Mouse (Mus musculus) lung, embryonic 16.5 days (tissue): ENCODE results near the gene Tuba3a. TPM values are rescaled to one million over a fixed set of nuclear protein-coding genes. Genes with fewer than 3 reads are reported as not detected.
A peak's percentile ranks its signal among the peaks of the same experiment; 100 is the strongest.

Experiments
- ATAC-seq: fragments of 200-750 bp; cut with Nextera tagmentation; 2 replicates; pipeline ENCODE4 v1.8.0; 2017; ENCODE audit warnings: low read depth, mild to moderate bottlenecking, moderate library complexity
- H3K27ac ChIP-seq: fragments of 300-500 bp; sonication (generic); 2 replicates; pipeline ENCODE4 v1.5.1; 2014; ENCODE audit warnings: mild to moderate bottlenecking, control low read depth, low read length
- H3K27me3 ChIP-seq: fragments of 300-500 bp; sonication (generic); 2 replicates; pipeline ENCODE4 v1.6.1; 2014; ENCODE audit warnings: low read depth, low read length, mixed read lengths; ENCODE audit not compliant: control insufficient read depth, insufficient read depth
- H3K36me3 ChIP-seq: fragments of 300-500 bp; sonication (generic); 2 replicates; pipeline ENCODE4 v1.6.1; 2014; ENCODE audit warnings: low read length; ENCODE audit not compliant: control insufficient read depth, insufficient read depth
- H3K4me1 ChIP-seq: fragments of 300-500 bp; sonication (generic); replicated peaks from 2 replicates; pipeline ENCODE4 v1.6.1; 2014; ENCODE audit warnings: low read length, mixed read lengths; ENCODE audit not compliant: control insufficient read depth, insufficient read depth
- H3K4me2 ChIP-seq: fragments of 300-500 bp; sonication (generic); 2 replicates; pipeline ENCODE4 v1.6.1; 2014; ENCODE audit warnings: low read depth, low read length, control low read depth
- H3K4me3 ChIP-seq: fragments of 300-500 bp; sonication (generic); 2 replicates; pipeline ENCODE4 v1.5.1; 2014; ENCODE audit warnings: mild to moderate bottlenecking, low read length, control low read depth
- H3K9ac ChIP-seq: fragments of 300-500 bp; sonication (generic); 2 replicates; pipeline ENCODE4 v1.6.1; 2014; ENCODE audit warnings: low read length, control low read depth
- H3K9me3 ChIP-seq: fragments of 300-500 bp; sonication (generic); 2 replicates; pipeline ENCODE4 v1.6.1; 2016; ENCODE audit warnings: low read length; ENCODE audit not compliant: control insufficient read depth
- WGBS: fragments of 180-500 bp; shearing (Covaris S2); extraction: QIAGEN DNeasy Blood & Tissue Kit; methylation state at CpG from one replicate; pipeline ENCODE4 v1.1.7; 2014; 5-methylcytosine and 5-hydroxymethylcytosine counted together
- polyA plus RNA-seq: library from polyadenylated mRNA; unstranded; fragments of >200 nt; fragmentation: Nextera tagmentation; extraction: Ambion mirVana; gene quantifications from 2 replicates; pipeline ENCODE4 v1.2.1, GENCODE M21; 2015

Gene Tuba3a
- polyA plus RNA-seq, 1 experiment from 2014 or later, result 0.16 TPM

DNA sequence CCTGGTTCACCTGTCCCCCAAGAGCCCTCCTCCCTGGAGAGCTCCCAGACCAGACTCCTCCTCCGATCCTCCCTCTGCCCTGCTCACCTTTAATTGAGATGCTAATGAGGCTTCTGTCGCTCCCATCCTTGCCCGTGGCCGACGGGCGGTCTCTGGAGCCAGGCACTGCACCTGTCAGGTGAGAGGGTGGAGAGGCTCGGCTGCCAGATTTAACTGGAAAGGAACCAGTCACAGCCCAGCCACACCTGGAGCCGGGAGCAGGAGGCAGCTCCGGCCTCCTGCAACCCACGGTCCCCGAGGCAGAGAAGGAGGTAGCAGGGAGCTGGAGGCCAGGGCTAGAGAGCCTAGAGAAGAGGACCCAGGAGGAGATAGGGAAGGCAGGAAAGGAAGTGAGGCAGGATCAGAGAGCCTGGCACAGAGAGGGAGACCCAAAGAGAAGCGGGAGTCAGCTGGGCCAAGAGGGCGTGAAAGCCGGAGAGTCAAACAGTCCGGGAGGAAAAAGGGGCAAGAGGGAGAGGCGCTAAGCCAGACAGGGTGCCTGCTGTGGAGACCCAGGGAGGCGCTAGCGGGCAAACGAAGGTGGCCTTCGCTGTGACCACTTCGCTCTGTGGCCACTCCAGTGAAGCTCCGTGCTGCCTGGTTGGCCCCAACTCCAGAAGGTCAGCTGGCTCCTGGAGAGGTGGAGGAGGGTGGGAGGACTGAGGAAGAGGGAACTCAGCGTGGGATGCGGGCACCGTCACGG, 35.4 kb upstream of the Tuba3a start:
- peak; percentile 13; the same call in 1 of the 2 replicates for ATAC-seq
- H3K27ac ChIP-seq, result peak overlapping the region; percentile 51

DNA sequence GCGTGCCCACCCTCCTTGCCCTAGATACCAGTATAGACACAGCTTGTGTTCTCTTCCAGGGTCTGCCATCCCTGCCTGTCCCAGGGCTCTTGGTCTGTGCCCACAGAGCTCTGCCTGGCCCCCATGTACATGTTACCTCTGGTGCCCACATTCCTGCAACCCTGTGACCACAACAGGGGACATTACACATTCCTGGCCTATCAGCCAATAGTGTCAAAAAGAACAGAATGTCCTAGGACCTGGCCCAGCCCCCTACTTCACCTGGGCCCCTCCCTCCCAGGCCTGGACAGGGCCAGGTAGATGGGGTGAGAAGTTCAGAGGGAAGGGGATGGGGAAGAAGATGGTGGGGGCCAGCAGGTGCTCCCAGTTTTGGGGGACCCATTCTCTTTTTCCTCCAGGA, 34.5 kb upstream of the Tuba3a start, which contains the start of gene Scnn1a:
Gene Scnn1a (plus strand): TSS at position 337 of the 400 bp plus-strand sequence.
- peak; percentile 60 for ATAC-seq
- peak within 1 kb of the TSS; percentile 51 for H3K27ac ChIP-seq
- 56% methylated on average over 1 of the region's 1 CpGs for WGBS
- H3K4me2 ChIP-seq, result peak within 1 kb of the TSS; percentile 32
- H3K9me3 ChIP-seq, result no peaks in the 10 kb centered on the region
- no peaks in the 10 kb centered on the region for H3K36me3 ChIP-seq
- H3K9ac ChIP-seq, result peak within 1 kb of the TSS; percentile 43
- H3K27me3 ChIP-seq, result peaks cover 14% of the 10 kb centered on the region
- H3K4me1 ChIP-seq, result peaks cover 26% of the 10 kb centered on the region
- peak within 1 kb of the TSS; percentile 26 for H3K4me3 ChIP-seq

More for the DNA sequence above, 35.4 kb upstream of the Tuba3a start:
- 12% methylated on average over 26 of the region's 26 CpGs for WGBS
- Histone ChIP-seq H3K4me2 (peak overlapping the region; percentile 32), H3K27me3 (peaks cover 14% of the 10 kb centered on the region), H3K4me1 (peaks cover 26% of the 10 kb centered on the region), H3K4me3 (peak overlapping the region; percentile 26), H3K9me3 (no peaks in the 10 kb centered on the region), H3K36me3 (no peaks in the 10 kb centered on the region), H3K9ac (peak overlapping the region; percentile 43)

DNA sequence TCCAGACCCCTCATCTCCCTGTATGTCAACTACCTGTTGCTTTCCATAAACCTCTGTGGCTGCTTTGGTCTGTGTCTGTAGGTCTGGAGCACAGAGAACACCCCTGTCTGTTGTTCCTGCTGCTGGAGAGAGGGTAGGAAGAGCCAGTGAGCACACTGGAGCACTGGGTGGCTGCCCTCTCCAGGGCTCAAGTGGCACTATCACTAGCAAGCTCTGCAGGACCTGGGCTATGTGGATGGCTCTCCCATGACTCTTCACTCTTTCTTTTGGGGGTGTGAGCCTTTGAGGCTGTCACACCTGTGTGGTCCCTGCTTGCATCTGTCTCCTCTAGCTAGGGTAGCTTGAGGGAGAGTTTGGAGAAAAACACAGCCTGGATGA, 34.1 kb upstream of the Tuba3a start:
- H3K27ac ChIP-seq, result peak overlapping the region; percentile 18
- H3K9ac ChIP-seq, result no peak overlapping the region; the same call in none of the 2 replicates
- no peak for ATAC-seq
- no peak overlapping the region for H3K4me2 ChIP-seq
- peaks cover 26% of the 10 kb centered on the region for H3K4me1 ChIP-seq
- H3K36me3 ChIP-seq, result no peaks in the 10 kb centered on the region
- no peaks in the 10 kb centered on the region for H3K9me3 ChIP-seq
- H3K27me3 ChIP-seq, result peaks cover 14% of the 10 kb centered on the region
- H3K4me3 ChIP-seq, result no peak overlapping the region

DNA sequence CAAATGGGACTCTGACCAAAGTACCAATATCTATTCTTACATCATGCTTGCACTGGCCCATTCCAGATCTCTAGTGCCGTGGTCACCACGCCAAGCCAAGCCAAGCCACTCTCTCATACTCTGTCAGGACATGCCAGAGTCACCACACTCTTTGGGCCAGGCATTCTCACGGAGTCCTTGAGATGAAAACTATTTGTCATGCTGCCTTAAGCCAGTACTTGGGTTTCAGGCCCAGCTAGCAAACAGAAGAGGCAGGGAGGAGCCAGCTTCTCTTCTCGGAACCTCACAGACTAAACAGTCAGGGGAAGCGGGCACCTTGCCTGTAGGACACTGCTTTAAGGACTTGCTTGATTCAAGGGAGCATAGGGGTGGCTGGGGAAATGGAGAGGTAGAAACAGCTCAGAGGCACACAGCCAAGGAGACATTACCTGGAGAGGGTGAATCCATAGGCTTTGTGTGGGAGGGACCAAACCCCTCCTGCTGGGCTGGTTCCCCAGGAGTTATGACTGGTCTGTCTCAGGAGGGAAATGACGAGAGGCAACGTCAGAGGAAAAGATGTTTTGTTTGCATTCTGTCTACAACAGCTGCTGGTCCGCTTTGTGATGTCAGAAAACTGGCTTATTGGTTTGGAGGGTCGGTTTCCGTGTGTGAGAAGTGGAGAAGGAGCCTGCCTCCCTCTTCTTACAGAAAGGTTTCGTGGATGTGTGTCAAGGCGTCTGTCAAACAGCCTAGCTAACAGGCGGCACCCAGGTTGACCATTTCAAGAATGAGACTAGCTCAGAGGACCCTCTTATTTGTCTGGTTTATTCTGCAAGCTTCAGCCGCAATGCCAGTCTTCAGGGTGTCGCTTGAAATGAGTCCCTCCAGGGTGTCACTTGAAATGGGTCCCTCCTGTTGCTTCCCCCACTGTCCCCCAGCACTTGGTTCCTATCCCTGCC, 33.4 kb upstream of the Tuba3a start:
- 34% methylated on average over 15 of the region's 15 CpGs for WGBS
- peak overlapping the region; percentile 40 for H3K9ac ChIP-seq
- 0 out of 2 replicates have a peak overlapping the region, but pooled peaks have one; percentile 20 for H3K4me2 ChIP-seq
- ATAC-seq, result peak; percentile 25
- H3K27me3 ChIP-seq, result peaks cover 14% of the 10 kb centered on the region
- H3K36me3 ChIP-seq, result no peaks in the 10 kb centered on the region
- peak overlapping the region; percentile 39 for H3K27ac ChIP-seq
- H3K9me3 ChIP-seq, result no peaks in the 10 kb centered on the region
- peaks cover 30% of the 10 kb centered on the region for H3K4me1 ChIP-seq
- no peak overlapping the region for H3K4me3 ChIP-seq

DNA sequence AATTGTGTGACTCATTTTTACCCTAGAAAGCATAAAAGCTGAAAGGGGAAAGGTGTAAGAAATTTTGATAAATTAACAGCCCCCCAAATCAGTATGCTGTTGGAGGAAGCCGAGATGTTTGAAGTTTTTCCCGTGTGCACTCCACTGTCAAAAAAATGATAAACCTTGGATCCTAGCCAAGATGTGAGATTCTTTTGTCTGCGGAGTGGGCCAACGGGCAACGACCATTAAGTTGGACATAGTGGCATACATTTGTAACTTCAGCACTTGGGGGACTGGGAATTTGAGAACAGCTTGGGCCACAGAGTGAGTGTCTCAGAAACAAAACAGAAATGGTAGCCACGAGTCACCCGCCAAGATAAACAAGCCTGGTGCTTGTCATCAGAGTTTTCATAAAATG, 31.2 kb upstream of the Tuba3a start:
- Histone ChIP-seq H3K4me1 (peaks cover 41% of the 10 kb centered on the region), H3K27ac (no peak overlapping the region), H3K4me3 (no peak overlapping the region), H3K36me3 (no peaks in the 10 kb centered on the region), H3K9me3 (no peaks in the 10 kb centered on the region), H3K4me2 (no peak overlapping the region), H3K9ac (no peak overlapping the region), H3K27me3 (peaks cover 10% of the 10 kb centered on the region)
- WGBS, result 17% methylated on average over 7 of the region's 7 CpGs
- no peak for ATAC-seq

DNA sequence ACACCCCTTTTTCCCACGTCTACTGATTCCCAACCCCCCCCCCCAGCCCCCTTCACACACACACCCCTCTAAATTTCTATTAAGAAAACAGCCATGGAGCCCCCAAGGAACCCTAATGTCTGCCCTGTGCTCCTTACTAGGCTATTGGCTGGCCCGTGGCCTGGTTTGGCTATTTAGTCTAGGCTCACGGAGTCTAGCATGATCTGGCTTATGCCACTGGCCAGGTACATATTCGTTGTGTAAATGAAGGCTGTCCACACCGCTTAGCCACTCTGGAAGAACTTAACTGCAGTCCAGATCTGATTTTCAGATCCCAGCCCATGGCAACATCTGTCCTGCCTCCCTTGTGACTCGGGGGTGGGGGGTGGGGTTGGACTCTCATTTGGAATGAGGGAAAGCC, 28.9 kb upstream of the Tuba3a start:
- H3K36me3 ChIP-seq, result peaks cover 5% of the 10 kb centered on the region
- no peak overlapping the region for H3K27ac ChIP-seq
- no peak overlapping the region for H3K4me3 ChIP-seq
- H3K27me3 ChIP-seq, result no peaks in the 10 kb centered on the region
- H3K4me2 ChIP-seq, result no peak overlapping the region
- no peaks in the 10 kb centered on the region for H3K9me3 ChIP-seq
- peaks cover 38% of the 10 kb centered on the region for H3K4me1 ChIP-seq
- WGBS, result 78% methylated on average over 6 of the region's 6 CpGs
- ATAC-seq, result no peak
- no peak overlapping the region; the same call in 1 of the 2 replicates for H3K9ac ChIP-seq

DNA sequence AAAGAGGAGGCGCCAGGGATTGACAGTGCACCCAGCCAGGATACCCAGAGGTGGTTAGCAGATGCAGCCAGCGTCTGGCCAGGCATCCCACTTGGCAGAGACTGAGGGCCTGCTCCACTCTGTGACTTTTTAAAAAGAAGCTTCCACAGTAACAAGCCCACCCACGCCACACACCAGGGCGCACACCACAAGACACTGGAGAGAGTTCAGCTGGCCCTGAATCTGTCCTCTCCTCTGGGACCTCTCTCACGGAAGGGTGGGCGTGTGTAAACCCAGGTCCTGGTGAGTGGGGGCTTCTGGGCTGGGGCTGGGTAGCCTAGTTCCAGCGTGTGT, 28.4 kb upstream of the Tuba3a start:
- Histone ChIP-seq H3K4me3 (peak overlapping the region; percentile 66), H3K27me3 (no peaks in the 10 kb centered on the region), H3K4me2 (peak overlapping the region; percentile 58), H3K9ac (peak overlapping the region; percentile 84), H3K27ac (peak overlapping the region; percentile 36), H3K4me1 (peaks cover 32% of the 10 kb centered on the region), H3K36me3 (peaks cover 5% of the 10 kb centered on the region), H3K9me3 (no peaks in the 10 kb centered on the region)
- no peak for ATAC-seq
- 49% methylated on average over 7 of the region's 7 CpGs for WGBS

DNA sequence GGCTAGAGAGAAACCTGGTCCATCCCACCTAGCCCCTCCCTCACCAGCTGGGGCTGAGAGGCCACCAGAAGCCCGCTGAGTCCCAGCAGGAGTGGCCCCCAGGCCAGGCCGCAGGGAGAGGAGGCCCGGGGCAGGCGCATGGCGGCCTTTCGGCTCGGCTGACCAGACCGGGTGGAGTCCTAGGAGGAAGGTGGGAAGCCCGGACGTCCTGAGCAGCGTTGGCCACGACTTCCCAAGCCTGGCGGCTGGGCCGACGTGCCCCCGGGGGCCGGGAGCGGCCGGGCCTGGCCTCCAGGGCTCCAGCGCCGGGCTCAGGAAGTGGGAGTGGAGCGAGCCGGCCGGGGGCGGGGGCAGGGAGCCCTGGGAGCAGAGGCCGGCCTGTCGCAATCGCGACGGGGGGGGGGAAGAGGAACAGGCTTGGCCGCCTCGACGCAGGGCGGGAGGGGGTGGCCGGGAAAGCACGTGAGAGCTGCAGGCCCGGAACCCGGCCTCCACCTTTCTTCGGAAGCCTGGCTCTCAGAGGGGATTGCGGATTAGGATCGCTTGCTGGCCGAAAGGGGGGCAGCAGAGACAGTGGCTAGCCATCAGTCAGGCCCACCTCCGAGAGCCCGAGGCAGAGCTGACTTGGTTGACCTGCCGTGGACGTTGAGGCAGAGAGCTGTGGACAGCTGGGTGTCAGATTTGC, 27.8 kb upstream of the Tuba3a start, which contains the start of gene Ltbr:
Gene Ltbr (minus strand): TSS at position 340 of the 685 bp plus-strand sequence.
- peak within 1 kb of the TSS; percentile 84 for H3K9ac ChIP-seq
- H3K9me3 ChIP-seq, result no peaks in the 10 kb centered on the region
- peak within 1 kb of the TSS; percentile 58 for H3K4me2 ChIP-seq
- H3K36me3 ChIP-seq, result peaks cover 10% of the 10 kb centered on the region
- H3K4me3 ChIP-seq, result peak within 1 kb of the TSS; percentile 66
- H3K27me3 ChIP-seq, result no peaks in the 10 kb centered on the region
- H3K27ac ChIP-seq, result peak within 1 kb of the TSS; percentile 76
- WGBS, result 0% methylated on average over 31 of the region's 46 CpGs
- peaks cover 28% of the 10 kb centered on the region for H3K4me1 ChIP-seq
- peak; percentile 96 for ATAC-seq
